Mouse (Mus musculus) G1E-ER4 (cell line): Measurements from ENCODE around the gene Lipe. TPM values are rescaled to one million over a fixed set of nuclear protein-coding genes. Genes with fewer than 3 reads are reported as not detected.

Experiments
- GATA1 ChIP-seq: IDR thresholded peaks from one replicate; pipeline ENCODE4 v1.8.0; 2012; ENCODE audit warnings: low read length, inconsistent platforms
- polyA plus RNA-seq: library from polyadenylated mRNA; stranded (reverse); fragments of >175 nt; gene quantifications from 2 replicates; pipeline ENCODE4 v1.2.3, GENCODE M21; 2012

The Lipe gene
- polyA plus RNA-seq, 1 experiment, result 14.8 TPM

DNA sequence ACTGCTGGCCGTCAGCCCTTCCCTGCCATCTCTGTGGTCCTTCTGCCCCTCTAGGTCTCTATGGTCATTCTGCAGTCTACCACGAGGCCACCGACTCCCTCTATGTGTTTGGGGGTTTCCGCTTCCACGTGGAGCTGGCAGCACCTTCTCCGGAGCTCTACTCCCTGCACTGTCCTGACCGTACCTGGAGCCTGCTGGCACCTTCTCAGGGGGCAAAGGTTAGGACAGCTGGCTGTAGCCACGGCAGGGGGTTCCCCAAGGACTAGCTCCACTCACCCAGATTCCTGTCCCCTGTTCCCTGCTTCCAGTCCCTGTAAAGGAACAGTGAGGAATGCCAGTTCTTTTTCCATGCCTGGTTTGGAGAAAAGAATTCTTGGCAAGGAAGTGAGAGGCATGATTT, 49.6 kb downstream of the Lipe start:
- no peak for TF ChIP-seq GATA1

DNA sequence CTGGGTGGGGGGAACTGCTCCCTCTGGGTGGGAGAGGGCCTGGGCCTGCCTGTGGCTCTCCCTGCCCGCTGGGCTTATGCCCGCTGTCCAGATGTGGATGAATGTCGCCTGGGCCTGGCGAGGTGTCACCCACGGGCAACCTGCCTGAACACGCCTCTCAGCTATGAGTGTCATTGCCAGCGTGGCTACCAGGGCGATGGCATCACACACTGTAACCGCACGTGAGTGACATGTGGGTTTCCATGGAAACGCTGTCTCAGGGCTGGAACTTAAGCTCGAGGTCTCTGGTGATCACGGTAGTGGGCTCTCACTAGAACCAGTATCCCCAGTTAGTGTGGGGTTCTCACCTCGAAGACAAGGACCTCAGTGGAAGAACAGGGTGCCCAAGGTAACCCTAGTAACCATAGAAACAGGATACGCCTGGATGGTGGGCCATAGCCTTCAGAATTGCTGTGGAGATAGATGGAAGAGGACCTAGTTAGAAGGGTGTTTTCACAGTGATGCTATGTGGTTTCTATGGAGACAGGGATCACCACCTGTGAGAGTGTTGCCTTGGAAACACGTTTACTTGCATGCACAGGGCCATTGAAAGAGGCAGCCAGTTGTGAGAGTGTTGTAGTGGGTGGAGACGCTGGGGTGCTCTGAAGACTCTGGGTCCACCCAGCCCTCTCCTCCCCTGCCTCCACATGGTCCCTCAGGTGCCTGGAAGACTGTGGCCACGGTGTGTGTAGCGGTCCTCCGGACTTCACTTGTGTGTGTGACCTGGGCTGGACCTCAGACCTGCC, 57.3 kb downstream of the Lipe start:
- no peak for TF ChIP-seq GATA1

DNA sequence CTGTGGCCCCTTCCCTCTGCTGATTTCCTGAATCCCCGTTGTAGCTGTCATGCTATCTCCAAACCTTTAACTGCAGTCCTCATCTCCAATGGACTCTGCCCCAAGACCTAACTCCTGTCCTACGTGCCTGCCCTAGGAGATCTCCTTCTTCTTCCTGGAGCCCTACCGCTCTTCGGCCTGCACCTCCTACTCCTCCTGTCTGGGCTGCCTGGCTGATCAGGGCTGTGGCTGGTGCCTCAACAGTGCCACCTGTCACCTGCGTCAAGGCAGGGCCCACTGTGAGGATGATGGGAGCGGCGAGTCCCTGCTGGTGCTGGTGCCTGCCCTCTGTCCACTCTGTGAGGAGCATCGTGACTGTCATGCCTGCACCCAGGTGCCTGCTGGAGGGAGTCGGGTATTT, 59.2 kb downstream of the Lipe start:
- TF ChIP-seq GATA1, result no peak

- TF ChIP-seq GATA1, result no peak
These were observed 64.0 kb downstream of the Lipe start for GRCm38 (mm10) chr7:25334472-25334871.

- no peak for TF ChIP-seq GATA1
These were observed 64.8 kb downstream of the Lipe start for GRCm38 (mm10) chr7:25333596-25334307.

Other genes starting within 250 kb of the Lipe start
- gene Pou2f2, start 219.0 kb downstream of the Lipe start, polyA plus RNA-seq, result 0.38 and 0.41 TPM in 2 replicates
- gene Dedd2, start 178.1 kb downstream of the Lipe start, polyA plus RNA-seq, result 81.6 and 102 TPM in 2 replicates
- gene Zfp526, start 177.3 kb downstream of the Lipe start, polyA plus RNA-seq, result 56.1 and 57.4 TPM in 2 replicates
- 169 and 188 TPM in 2 replicates for gene Gsk3a, start 160.9 kb downstream of the Lipe start, polyA plus RNA-seq
- gene Erf, start 147.9 kb downstream of the Lipe start, polyA plus RNA-seq, result 136 and 176 TPM in 2 replicates
- 729 and 741 TPM in 2 replicates for gene Cic, start 131.0 kb downstream of the Lipe start, polyA plus RNA-seq
- 119 and 158 TPM in 2 replicates for gene Pafah1b3, start 100.7 kb downstream of the Lipe start, polyA plus RNA-seq
- gene Prr19, start 97.3 kb downstream of the Lipe start, polyA plus RNA-seq, result 0.06 TPM in 1 of 2 replicates, not detected in the other
- 0.06 TPM in 1 of 2 replicates, not detected in the other for gene Tmem145, start 92.6 kb downstream of the Lipe start, polyA plus RNA-seq
- 34.5 and 36.9 TPM in 2 replicates for gene Megf8, start 81.5 kb downstream of the Lipe start, polyA plus RNA-seq
- gene Cnfn, start 29.0 kb downstream of the Lipe start, polyA plus RNA-seq, result not detected in 2 replicates
- gene Cxcl17, start 14.2 kb upstream of the Lipe start, polyA plus RNA-seq, result not detected in 2 replicates
- gene Ceacam1, start 78.9 kb upstream of the Lipe start, polyA plus RNA-seq, result not detected in 2 replicates
- gene Ceacam2, start 141.1 kb upstream of the Lipe start, polyA plus RNA-seq, result not detected in 2 replicates
- not detected in 2 replicates for gene Erich4, start 217.2 kb upstream of the Lipe start, polyA plus RNA-seq
- 41.9 and 45.5 TPM in 2 replicates for gene Dmac2, start 220.7 kb upstream of the Lipe start, polyA plus RNA-seq
- gene B3gnt8, start 227.9 kb upstream of the Lipe start, polyA plus RNA-seq, result 0.44 and 0.50 TPM in 2 replicates